Mouse (Mus musculus): ENCODE results near the gene Hoxc11. TPM values are rescaled to one million over a fixed set of nuclear protein-coding genes. Genes with fewer than 3 reads are reported as not detected.

Hoxc11 gene
- polyA plus RNA-seq, 1 experiment from 2014 or later, result 1.7 TPM

DNA sequence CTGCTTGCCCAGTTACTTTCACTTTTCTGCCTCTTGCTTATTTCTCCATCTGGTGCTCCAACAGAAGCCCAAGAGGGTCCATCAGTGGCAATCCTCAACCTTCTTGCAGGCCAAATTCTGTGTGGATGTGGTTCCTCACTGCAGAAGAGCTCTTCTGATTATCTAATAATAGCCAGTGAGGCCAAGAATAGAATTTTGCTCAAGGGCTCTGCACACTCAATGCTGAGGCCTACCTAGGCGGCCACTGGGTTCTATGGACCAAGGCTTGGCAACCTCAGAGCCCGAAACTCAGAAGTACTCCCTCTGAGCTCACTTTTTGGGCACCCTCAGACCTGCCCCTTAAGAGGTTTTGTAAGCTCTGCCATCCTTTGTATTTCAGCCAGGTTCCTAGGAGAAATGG, 47.1 kb downstream of the Hoxc11 start:
- Histone ChIP-seq H3K27ac (no peak overlapping the region), H3K9ac (no peak overlapping the region), H3K4me2 (peak overlapping the region; percentile 81; the same call in 1 of the 2 replicates), H3K4me3 (no peak overlapping the region), H3K27me3 (peaks cover 97% of the 10 kb centered on the region), H3K36me3 (no peaks in the 10 kb centered on the region), H3K4me1 (peaks cover 36% of the 10 kb centered on the region), H3K9me3 (no peaks in the 10 kb centered on the region)
- ATAC-seq (ENCODE audit: insufficient number of reproducible peaks, low FRiP score, low TSS enrichment, low read depth), result no peak
- WGBS, result 58% methylated on average over 2 of the region's 2 CpGs

DNA sequence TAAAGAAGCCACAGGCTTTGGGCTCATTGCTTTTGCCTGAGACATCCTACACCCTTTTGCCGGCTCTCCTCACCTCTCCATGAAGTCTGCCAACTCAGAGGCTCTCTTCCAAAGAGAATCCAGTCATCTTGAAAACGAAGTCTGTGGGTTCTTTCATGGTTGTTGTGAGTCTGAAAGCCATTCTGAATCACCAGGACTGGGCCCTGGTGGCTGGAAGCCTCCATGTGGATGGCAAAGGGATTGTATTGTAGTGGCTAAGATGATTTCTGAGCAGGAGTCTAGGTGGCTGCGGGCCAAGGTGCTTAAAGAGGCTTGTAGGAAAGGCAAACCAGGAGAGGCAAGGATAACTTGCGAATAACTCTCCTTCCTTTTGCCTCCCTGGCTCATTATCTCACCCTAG, 47.9 kb downstream of the Hoxc11 start:
- H3K9me3 ChIP-seq, result no peaks in the 10 kb centered on the region
- ATAC-seq (ENCODE audit: insufficient number of reproducible peaks, low FRiP score, low TSS enrichment, low read depth), result no peak
- H3K27ac ChIP-seq, result no peak overlapping the region
- H3K4me1 ChIP-seq, result peaks cover 36% of the 10 kb centered on the region
- H3K36me3 ChIP-seq, result no peaks in the 10 kb centered on the region
- no peak overlapping the region for H3K9ac ChIP-seq
- H3K27me3 ChIP-seq, result peaks cover 98% of the 10 kb centered on the region
- WGBS, result 31% methylated on average over 4 of the region's 4 CpGs
- no peak overlapping the region for H3K4me3 ChIP-seq
- H3K4me2 ChIP-seq, result no peak overlapping the region

DNA sequence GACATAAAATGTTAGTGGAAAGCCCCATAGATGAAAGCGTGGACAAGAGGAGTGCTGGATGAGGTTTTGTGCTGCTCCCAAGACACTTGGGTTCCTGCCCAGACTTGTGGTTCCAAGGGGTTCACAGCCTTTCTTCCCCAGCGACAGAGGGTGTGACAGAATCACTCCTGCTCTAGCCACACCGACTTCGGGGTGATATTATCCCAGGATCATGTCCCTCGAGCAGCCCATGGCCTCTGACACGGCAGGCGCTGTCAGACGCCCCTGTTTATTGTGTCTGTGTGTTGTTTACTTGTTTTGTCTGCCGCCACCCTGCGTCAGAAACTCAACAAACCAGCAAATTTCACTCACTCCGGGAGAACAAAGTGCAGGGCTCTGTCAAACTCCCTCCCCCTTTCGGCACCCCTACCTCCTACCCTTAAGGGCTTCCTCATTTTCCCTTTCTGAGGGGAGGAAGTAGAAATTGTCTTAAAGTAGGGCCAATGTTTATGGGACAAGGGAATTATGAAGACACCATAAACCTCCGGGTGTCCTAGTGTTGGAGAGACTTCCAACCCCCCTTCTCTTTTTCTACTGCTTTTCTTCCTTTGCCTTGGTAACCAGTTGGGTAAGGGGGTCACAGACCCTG, 48.7 kb downstream of the Hoxc11 start:
- no peak overlapping the region for H3K4me2 ChIP-seq
- 24% methylated on average over 13 of the region's 13 CpGs for WGBS
- no peaks in the 10 kb centered on the region for H3K36me3 ChIP-seq
- no peak overlapping the region for H3K9ac ChIP-seq
- H3K9me3 ChIP-seq, result no peaks in the 10 kb centered on the region
- no peak for ATAC-seq (ENCODE audit: insufficient number of reproducible peaks, low FRiP score, low TSS enrichment, low read depth)
- peaks cover 35% of the 10 kb centered on the region for H3K4me1 ChIP-seq
- H3K4me3 ChIP-seq, result no peak overlapping the region
- no peak overlapping the region for H3K27ac ChIP-seq
- H3K27me3 ChIP-seq, result peaks cover 97% of the 10 kb centered on the region

DNA sequence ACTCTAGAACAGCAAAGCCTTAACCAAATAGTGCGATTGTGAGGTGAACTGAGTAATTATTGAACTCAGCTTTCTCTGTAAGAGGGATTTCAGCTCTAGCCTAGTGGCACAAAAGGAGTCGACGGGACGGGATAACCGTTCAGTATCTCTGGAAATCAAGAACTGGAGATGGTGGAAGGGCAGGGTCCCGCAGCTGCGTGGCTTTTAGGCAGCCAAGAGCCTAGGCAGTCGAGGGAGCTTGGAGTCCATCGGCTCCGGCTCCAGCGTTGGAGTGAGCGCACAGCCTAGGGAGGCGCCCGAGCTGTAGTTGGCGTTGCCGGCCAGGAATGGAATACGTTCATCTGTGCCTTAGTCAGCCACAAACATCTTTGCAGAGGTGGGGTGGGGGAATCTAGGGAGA, 51.1 kb downstream of the Hoxc11 start:
- no peak overlapping the region for H3K9ac ChIP-seq
- H3K4me2 ChIP-seq, result peak overlapping the region; percentile 17; the same call in 1 of the 2 replicates
- ATAC-seq (ENCODE audit: insufficient number of reproducible peaks, low FRiP score, low TSS enrichment, low read depth), result no peak
- peaks cover 97% of the 10 kb centered on the region for H3K27me3 ChIP-seq
- H3K36me3 ChIP-seq, result no peaks in the 10 kb centered on the region
- no peak overlapping the region for H3K27ac ChIP-seq
- H3K9me3 ChIP-seq, result no peaks in the 10 kb centered on the region
- peaks cover 23% of the 10 kb centered on the region for H3K4me1 ChIP-seq
- whole genome bisulfite sequencing, result 3% methylated on average over 17 of the region's 17 CpGs
- H3K4me3 ChIP-seq, result no peak overlapping the region

DNA sequence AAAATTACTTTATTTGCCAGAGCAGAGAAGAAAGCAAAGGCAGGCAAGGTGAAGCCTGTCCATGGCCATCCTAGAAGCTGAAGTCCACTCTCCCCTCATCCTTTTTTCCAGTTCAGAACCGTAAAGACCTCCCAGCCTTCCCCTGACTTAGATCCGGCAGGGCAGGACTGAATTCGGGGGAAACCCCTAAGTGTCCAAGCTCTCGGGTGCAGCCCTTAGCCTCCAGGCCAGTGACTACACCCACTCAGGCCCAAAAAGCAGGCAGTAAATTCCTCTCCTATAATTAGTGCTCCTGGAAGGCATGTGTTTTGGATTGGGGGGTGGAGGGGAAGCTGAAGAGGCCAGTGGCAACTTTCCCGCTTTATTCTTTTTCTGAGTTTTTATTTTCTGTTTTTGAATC, 51.6 kb downstream of the Hoxc11 start:
- no peak overlapping the region for H3K4me3 ChIP-seq
- ATAC-seq (ENCODE audit: insufficient number of reproducible peaks, low FRiP score, low TSS enrichment, low read depth), result no peak
- no peak overlapping the region for H3K9ac ChIP-seq
- 0 out of 2 replicates have a peak overlapping the region, but pooled peaks have one; percentile 17 for H3K4me2 ChIP-seq
- H3K27me3 ChIP-seq, result peaks cover 97% of the 10 kb centered on the region
- no peaks in the 10 kb centered on the region for H3K36me3 ChIP-seq
- H3K4me1 ChIP-seq, result peaks cover 23% of the 10 kb centered on the region
- WGBS, result 17% methylated on average over 5 of the region's 5 CpGs
- H3K27ac ChIP-seq, result peak overlapping the region; percentile 40; the same call in 1 of the 2 replicates
- H3K9me3 ChIP-seq, result no peaks in the 10 kb centered on the region

DNA sequence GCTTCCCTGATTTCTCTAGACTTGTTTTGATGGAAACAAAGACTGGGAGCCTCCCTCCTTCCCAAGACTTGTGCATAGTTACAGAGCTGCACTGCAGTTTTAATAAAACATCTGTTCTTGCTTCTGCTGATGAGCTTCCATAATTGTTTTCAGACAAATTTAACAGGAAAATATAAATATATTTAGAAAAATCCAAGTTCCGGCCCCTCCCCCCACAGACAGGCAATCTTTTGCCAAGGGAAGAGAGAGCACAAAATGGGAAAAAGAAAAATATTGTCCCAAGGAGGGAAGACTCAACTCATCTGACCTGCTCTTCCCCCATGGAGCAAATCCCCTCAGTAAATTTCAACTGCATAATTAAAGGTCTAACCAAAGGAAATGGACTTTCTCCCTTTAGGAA, 52.1 kb downstream of the Hoxc11 start:
- no peaks in the 10 kb centered on the region for H3K9me3 ChIP-seq
- H3K4me2 ChIP-seq, result no peak overlapping the region
- H3K27ac ChIP-seq, result no peak overlapping the region
- no peaks in the 10 kb centered on the region for H3K36me3 ChIP-seq
- no peak overlapping the region for H3K9ac ChIP-seq
- no peak for ATAC-seq (ENCODE audit: insufficient number of reproducible peaks, low FRiP score, low TSS enrichment, low read depth)
- H3K27me3 ChIP-seq, result peaks cover 97% of the 10 kb centered on the region
- 12% methylated on average over 1 of the region's 1 CpGs for WGBS
- peaks cover 28% of the 10 kb centered on the region for H3K4me1 ChIP-seq
- no peak overlapping the region for H3K4me3 ChIP-seq

Small RNA genes within 50 kb of the gene (microRNA-seq; reads per million reads assigned to microRNA genes)
- 917 reads per million, percentile 73 among the genes with 10 or more reads in this experiment for gene Mir196a-2

Other genes with a start within 250 kb of the Hoxc11 start
- gene Calcoco1, start 232.2 kb upstream of the Hoxc11 start, polyA plus RNA-seq (2015; fragmentation: Nextera tagmentation; extraction: Ambion mirVana), result 59.1 and 69.6 TPM in 2 replicates
- 7.7 and 7.9 TPM in 2 replicates for gene Hoxc13, start 33.3 kb upstream of the Hoxc11 start, polyA plus RNA-seq (2015; fragmentation: Nextera tagmentation; extraction: Ambion mirVana)
- gene Hoxc12, start 17.7 kb upstream of the Hoxc11 start, polyA plus RNA-seq (2015; fragmentation: Nextera tagmentation; extraction: Ambion mirVana), result 3.9 TPM in 2 replicates
- 5.6 and 6.0 TPM in 2 replicates for gene Hoxc10, start 12.4 kb downstream of the Hoxc11 start, polyA plus RNA-seq (2015; fragmentation: Nextera tagmentation; extraction: Ambion mirVana)
- gene Hoxc5, start 13.0 kb downstream of the Hoxc11 start, polyA plus RNA-seq (2015; fragmentation: Nextera tagmentation; extraction: Ambion mirVana), result 2.3 TPM in 2 replicates
- 0.93 and 1.3 TPM in 2 replicates for gene Hoxc9, start 22.0 kb downstream of the Hoxc11 start, polyA plus RNA-seq (2015; fragmentation: Nextera tagmentation; extraction: Ambion mirVana)
- gene Hoxc8, start 36.2 kb downstream of the Hoxc11 start, polyA plus RNA-seq (2015; fragmentation: Nextera tagmentation; extraction: Ambion mirVana), result 1.5 and 3.0 TPM in 2 replicates
- 1.7 and 2.3 TPM in 2 replicates for gene Hoxc6, start 43.8 kb downstream of the Hoxc11 start, polyA plus RNA-seq (2015; fragmentation: Nextera tagmentation; extraction: Ambion mirVana)
- gene Hoxc4, start 64.5 kb downstream of the Hoxc11 start, polyA plus RNA-seq (2015; fragmentation: Nextera tagmentation; extraction: Ambion mirVana), result 1.7 and 2.7 TPM in 2 replicates
- gene Smug1, start 212.7 kb downstream of the Hoxc11 start, polyA plus RNA-seq (2015; fragmentation: Nextera tagmentation; extraction: Ambion mirVana), result 17.0 and 18.3 TPM in 2 replicates